Mouse (Mus musculus): Measurements from ENCODE around the gene Rab6b.

DNA sequence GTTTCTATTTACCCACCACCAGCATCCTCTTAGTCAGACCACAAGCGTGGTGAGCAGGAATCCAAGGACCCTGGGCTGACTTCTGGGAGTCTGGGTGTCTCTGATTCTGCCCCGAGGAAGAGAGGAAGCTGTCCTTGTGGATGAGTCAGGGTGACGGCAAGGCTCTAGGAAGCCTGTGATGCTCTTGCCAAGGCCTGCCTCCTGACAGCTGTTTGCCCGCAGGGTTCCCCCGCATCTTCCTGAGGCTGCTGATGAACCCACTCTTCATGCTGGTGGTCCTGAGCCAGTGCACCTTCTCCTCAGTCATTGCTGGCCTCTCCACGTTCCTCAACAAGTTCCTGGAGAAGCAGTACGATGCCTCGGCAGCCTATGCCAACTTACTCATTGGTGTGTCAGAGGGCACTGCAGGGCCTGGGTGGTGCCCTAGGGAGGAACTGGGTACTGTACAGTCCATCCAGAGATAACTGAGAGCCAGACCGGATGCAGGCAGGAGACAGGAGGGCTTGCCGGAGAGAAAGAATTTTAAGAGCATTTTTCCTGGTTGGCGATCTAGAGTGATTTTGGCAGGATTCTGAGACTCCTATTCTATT lies 38.6 kb upstream of the Rab6b start:
- no peak for TF ChIP-seq CTCF (conservative IDR thresholded peaks at IDR 0.05; ENCODE audit: low read length)
- no peak for TF ChIP-seq NANOG (IDR thresholded peaks at IDR 0.05; ENCODE audit: borderline replicate concordance, low read length)
